Mouse (Mus musculus): ENCODE measurements around the gene Stk38.

The Stk38 gene

DNA sequence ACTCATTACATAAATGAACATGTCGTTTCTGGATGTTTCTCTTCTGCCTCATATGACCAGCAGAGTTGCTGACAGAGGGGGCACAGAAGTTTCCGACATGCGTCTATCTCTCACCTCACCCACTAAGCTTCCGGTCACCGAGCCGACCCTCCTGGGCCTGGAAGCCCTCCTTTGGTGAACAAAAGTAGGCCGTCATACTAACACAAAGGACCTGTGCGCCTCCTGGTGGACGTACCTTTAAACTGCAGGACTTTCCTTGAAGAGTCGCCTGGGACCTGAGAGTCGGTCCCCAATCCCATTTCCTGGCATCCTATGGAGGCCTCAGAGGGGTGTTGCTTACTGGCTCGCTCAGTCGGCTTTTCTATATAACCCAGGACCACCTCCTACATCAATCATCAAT lies 81.4 kb downstream of the Stk38 start:
- DNase-seq (ENCODE audit: low spot score in 2 of 2): peak; percentile 82 to 85

- no peak for DNase-seq (ENCODE audit: low spot score in 2 of 2)
Observed at GRCm38 (mm10) chr17:28924957-28925595, 82.7 kb downstream of the Stk38 start.

GRCm38 (mm10) chr17:28922096-28922495 lies 85.7 kb downstream of the Stk38 start:
- no peak for DNase-seq (ENCODE audit: low spot score in 2 of 2)

- no peak for DNase-seq (ENCODE audit: low spot score in 2 of 2)
Observed at GRCm38 (mm10) chr17:28921086-28921485, 86.7 kb downstream of the Stk38 start.

Data from right cerebral cortex, postnatal 10 days (tissue).